Mouse (Mus musculus): ENCODE measurements around the gene Garem2. TPM values are rescaled to one million over a fixed set of nuclear protein-coding genes. Genes with fewer than 3 reads are reported as not detected.

Gene Garem2
- polyA plus RNA-seq, 1 experiment from 2014 or later, result 8.6 TPM

GRCm38 (mm10) chr5:30154013-30154412 is 49.1 kb downstream of the Garem2 start:
- H3K27ac ChIP-seq (ENCODE audit: low read depth, low read length), result no peak overlapping the region
- ATAC-seq, result no peak
- 23% methylated on average over 4 of the region's 4 CpGs for WGBS

GRCm38 (mm10) chr5:30154474-30155394 is 49.8 kb downstream of the Garem2 start, which contains the start of the genes Hadha and Hadhb:
TSS of gene Hadha (minus strand) at chr5:30155162.
TSS of gene Hadhb (plus strand) at chr5:30155248.
- no peaks in the 10 kb centered on the region for H3K27me3 ChIP-seq (replicated peaks; ENCODE audit: control insufficient read depth, insufficient read depth, low read length)
- peak within 1 kb of the TSS; percentile 78 for H3K9ac ChIP-seq (ENCODE audit: low read depth, low read length)
- H3K4me3 ChIP-seq (ENCODE audit: low read length), result peak within 1 kb of the TSS; percentile 63
- H3K36me3 ChIP-seq (ENCODE audit: control insufficient read depth, insufficient read depth, low read length), result no peaks in the 10 kb centered on the region
- H3K4me1 ChIP-seq (ENCODE audit: control insufficient read depth, insufficient read depth, low read depth, low read length), result peaks cover 21% of the 10 kb centered on the region
- H3K9me3 ChIP-seq (ENCODE audit: control insufficient read depth, low read length), result no peaks in the 10 kb centered on the region
- peak within 1 kb of the TSS; percentile 93 for H3K27ac ChIP-seq (ENCODE audit: low read depth, low read length)
- peak within 1 kb of the TSS; percentile 86 for H3K4me2 ChIP-seq (ENCODE audit: low read length)
- under 1% methylated on average over 44 of the region's 53 CpGs for WGBS
- ATAC-seq, result peak; percentile 93

More at GRCm38 (mm10) chr5:30154013-30154412, 49.1 kb downstream of the Garem2 start:
- Histone ChIP-seq H3K27me3 (replicated peaks; ENCODE audit: control insufficient read depth, insufficient read depth, low read length) (no peaks in the 10 kb centered on the region), H3K36me3 (ENCODE audit: control insufficient read depth, insufficient read depth, low read length) (no peaks in the 10 kb centered on the region), H3K4me2 (ENCODE audit: low read length) (peak overlapping the region; percentile 86), H3K9ac (ENCODE audit: low read depth, low read length) (peak overlapping the region; percentile 78), H3K4me1 (ENCODE audit: control insufficient read depth, insufficient read depth, low read depth, low read length) (peaks cover 21% of the 10 kb centered on the region), H3K9me3 (ENCODE audit: control insufficient read depth, low read length) (no peaks in the 10 kb centered on the region), H3K4me3 (ENCODE audit: low read length) (peak overlapping the region; percentile 63)

- WGBS, result 0% methylated on average over 31 of the region's 31 CpGs
- H3K9ac ChIP-seq (ENCODE audit: low read depth, low read length), result peak overlapping the region; percentile 78
- peak; percentile 72 for ATAC-seq
These were observed 50.4 kb downstream of the Garem2 start for GRCm38 (mm10) chr5:30155395-30155792.

DNA sequence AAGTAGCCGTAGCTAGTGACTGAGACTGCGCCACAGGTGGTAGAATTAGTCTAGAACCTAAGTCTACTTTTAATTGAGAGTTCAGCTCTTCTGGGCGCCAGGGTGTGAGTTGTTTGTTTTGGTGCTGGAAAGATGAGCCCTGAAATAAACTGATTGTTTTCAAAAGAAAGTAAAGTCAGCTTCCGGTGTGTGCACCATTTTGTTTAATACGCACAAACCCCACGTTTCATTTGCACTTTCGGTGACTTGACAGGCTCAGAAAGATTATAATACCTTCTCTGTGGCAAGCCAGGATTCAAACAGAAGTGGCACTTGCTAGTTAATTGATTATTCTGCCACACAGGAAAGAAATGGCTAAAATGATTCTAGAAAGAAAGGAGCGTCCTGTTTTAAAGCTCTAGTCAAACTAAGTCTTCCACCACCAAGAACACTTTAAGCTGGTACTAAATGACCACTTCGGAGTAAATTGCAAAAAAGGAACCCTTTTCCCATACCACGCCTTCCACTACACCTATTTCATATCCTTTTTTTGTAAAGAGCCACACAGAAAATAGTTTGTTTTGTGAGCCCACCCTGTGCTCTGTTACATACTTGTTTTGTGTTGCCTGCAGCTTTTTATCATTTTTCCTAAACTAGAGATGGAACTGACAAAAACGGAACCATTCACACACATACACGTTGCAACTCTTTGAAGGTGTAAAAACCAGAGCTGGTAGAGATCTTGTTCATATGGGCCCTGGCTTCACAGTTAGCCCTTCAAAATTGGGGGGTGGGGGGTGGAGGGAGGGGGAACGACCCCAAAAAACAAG is 51.1 kb downstream of the Garem2 start:
- H3K36me3 ChIP-seq (ENCODE audit: control insufficient read depth, insufficient read depth, low read length), result no peaks in the 10 kb centered on the region
- H3K4me1 ChIP-seq (ENCODE audit: control insufficient read depth, insufficient read depth, low read depth, low read length), result peaks cover 21% of the 10 kb centered on the region
- WGBS, result 37% methylated on average over 13 of the region's 13 CpGs
- no peak for ATAC-seq
- H3K27ac ChIP-seq (ENCODE audit: low read depth, low read length), result peak overlapping the region; percentile 93
- peak overlapping the region; percentile 78 for H3K9ac ChIP-seq (ENCODE audit: low read depth, low read length)
- H3K4me3 ChIP-seq (ENCODE audit: low read length), result peak overlapping the region; percentile 63
- peak overlapping the region; percentile 86 for H3K4me2 ChIP-seq (ENCODE audit: low read length)
- no peaks in the 10 kb centered on the region for H3K27me3 ChIP-seq (replicated peaks; ENCODE audit: control insufficient read depth, insufficient read depth, low read length)
- no peaks in the 10 kb centered on the region for H3K9me3 ChIP-seq (ENCODE audit: control insufficient read depth, low read length)

More at GRCm38 (mm10) chr5:30155395-30155792, 50.4 kb downstream of the Garem2 start:
- Histone ChIP-seq H3K36me3 (ENCODE audit: control insufficient read depth, insufficient read depth, low read length) (no peaks in the 10 kb centered on the region), H3K4me3 (ENCODE audit: low read length) (peak overlapping the region; percentile 63), H3K27me3 (replicated peaks; ENCODE audit: control insufficient read depth, insufficient read depth, low read length) (no peaks in the 10 kb centered on the region), H3K27ac (ENCODE audit: low read depth, low read length) (peak overlapping the region; percentile 93), H3K9me3 (ENCODE audit: control insufficient read depth, low read length) (no peaks in the 10 kb centered on the region), H3K4me1 (ENCODE audit: control insufficient read depth, insufficient read depth, low read depth, low read length) (peaks cover 21% of the 10 kb centered on the region), H3K4me2 (ENCODE audit: low read length) (peak overlapping the region; percentile 86)

DNA sequence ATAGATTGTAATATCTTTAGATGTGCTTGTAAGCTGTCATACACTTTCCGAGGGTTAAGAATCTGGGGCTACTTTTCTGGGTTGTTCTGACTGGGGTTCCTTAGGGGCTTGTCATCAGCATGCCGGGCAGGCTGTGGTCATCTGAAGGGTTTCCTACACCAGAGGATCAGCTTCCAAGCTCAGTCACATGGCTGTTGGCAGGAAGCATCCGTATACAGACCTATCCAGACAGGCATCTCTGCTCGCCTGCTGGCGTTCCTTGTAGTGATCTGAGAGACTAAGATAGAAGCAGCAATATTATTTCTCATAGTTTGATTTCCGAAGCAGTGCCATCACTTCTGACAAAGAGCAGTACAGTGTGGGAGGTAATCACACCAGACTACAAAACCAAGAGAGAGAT is 54.6 kb downstream of the Garem2 start:
- H3K4me1 ChIP-seq (ENCODE audit: control insufficient read depth, insufficient read depth, low read depth, low read length), result peaks cover 11% of the 10 kb centered on the region
- ATAC-seq, result no peak
- H3K36me3 ChIP-seq (ENCODE audit: control insufficient read depth, insufficient read depth, low read length), result no peaks in the 10 kb centered on the region
- no peak overlapping the region for H3K27ac ChIP-seq (ENCODE audit: low read depth, low read length)
- WGBS, result 86% methylated on average over 6 of the region's 6 CpGs
- H3K27me3 ChIP-seq (replicated peaks; ENCODE audit: control insufficient read depth, insufficient read depth, low read length), result no peaks in the 10 kb centered on the region
- H3K4me3 ChIP-seq (ENCODE audit: low read length), result no peak overlapping the region
- H3K9ac ChIP-seq (ENCODE audit: low read depth, low read length), result no peak overlapping the region
- H3K9me3 ChIP-seq (ENCODE audit: control insufficient read depth, low read length), result no peaks in the 10 kb centered on the region
- H3K4me2 ChIP-seq (ENCODE audit: low read length), result no peak overlapping the region

DNA sequence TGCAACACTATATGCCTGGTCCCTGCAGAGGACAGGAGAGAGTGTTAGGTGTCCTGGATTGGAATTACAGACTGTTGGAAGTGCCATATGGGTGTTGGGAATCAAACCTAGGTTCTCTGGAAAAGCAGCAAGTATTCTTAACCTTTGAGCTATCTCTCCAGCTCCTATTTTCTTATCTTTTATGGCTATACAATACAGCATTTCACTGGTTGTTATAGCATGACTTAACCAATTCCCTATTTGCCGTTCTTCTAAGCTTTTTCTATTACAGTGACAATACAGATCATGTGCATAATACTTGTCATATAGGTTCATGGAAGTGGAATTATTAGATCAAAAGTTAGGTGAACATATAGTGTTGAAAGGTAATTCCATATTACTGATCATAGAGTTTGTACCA is 56.9 kb downstream of the Garem2 start:
- Histone ChIP-seq H3K9me3 (ENCODE audit: control insufficient read depth, low read length) (no peaks in the 10 kb centered on the region), H3K4me3 (ENCODE audit: low read length) (no peak overlapping the region), H3K27ac (ENCODE audit: low read depth, low read length) (no peak overlapping the region), H3K36me3 (ENCODE audit: control insufficient read depth, insufficient read depth, low read length) (no peaks in the 10 kb centered on the region), H3K4me1 (ENCODE audit: control insufficient read depth, insufficient read depth, low read depth, low read length) (peaks cover 2% of the 10 kb centered on the region; the same call in 1 of the 2 replicates), H3K4me2 (ENCODE audit: low read length) (no peak overlapping the region), H3K27me3 (replicated peaks; ENCODE audit: control insufficient read depth, insufficient read depth, low read length) (no peaks in the 10 kb centered on the region), H3K9ac (ENCODE audit: low read depth, low read length) (no peak overlapping the region)
- ATAC-seq, result no peak
- WGBS, result 88% methylated on average over 1 of the region's 1 CpGs

GRCm38 (mm10) chr5:30162339-30162738 is 57.4 kb downstream of the Garem2 start:
- Histone ChIP-seq H3K4me2 (ENCODE audit: low read length) (no peak overlapping the region), H3K27ac (ENCODE audit: low read depth, low read length) (no peak overlapping the region), H3K9ac (ENCODE audit: low read depth, low read length) (no peak overlapping the region), H3K27me3 (replicated peaks; ENCODE audit: control insufficient read depth, insufficient read depth, low read length) (no peaks in the 10 kb centered on the region), H3K4me1 (ENCODE audit: control insufficient read depth, insufficient read depth, low read depth, low read length) (no peaks in the 10 kb centered on the region; the same call in 1 of the 2 replicates), H3K9me3 (ENCODE audit: control insufficient read depth, low read length) (no peaks in the 10 kb centered on the region), H3K4me3 (ENCODE audit: low read length) (no peak overlapping the region), H3K36me3 (ENCODE audit: control insufficient read depth, insufficient read depth, low read length) (no peaks in the 10 kb centered on the region)
- 88% methylated on average over 6 of the region's 6 CpGs for WGBS
- ATAC-seq, result no peak

DNA sequence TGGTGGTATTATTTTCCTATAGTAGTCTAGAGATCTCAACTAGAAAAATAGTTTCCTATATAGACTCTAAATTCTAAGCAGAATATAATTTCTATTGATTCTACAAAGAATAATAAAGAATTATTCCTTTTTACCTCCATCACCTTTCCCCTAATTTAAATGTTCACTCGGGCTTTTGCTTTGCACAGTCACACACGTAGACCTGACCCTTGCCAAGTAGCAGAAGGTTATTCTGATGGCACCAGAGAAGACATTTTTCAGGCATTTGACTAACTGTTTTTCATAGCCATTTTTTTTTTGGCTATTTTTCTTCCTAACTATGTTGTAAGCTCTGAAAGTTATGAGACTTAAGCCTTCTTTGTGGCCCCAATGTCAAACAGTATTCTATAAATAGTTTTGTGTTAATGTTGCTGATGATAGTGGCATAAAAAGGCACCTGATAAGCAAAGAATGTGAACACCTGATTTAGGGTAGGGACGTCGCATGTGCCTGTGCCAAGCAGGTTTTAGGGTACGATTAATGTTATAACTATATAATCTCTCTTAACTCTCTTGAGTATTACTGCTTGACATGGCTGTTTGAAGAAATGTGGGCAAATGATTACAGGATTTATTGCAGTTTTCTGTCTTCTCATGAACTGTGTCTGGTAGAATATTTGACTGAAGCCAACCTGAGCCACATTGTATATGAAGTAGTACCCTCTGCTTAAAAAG is 60.4 kb downstream of the Garem2 start:
- H3K4me2 ChIP-seq (ENCODE audit: low read length), result no peak overlapping the region
- ATAC-seq, result no peak
- no peaks in the 10 kb centered on the region for H3K27me3 ChIP-seq (replicated peaks; ENCODE audit: control insufficient read depth, insufficient read depth, low read length)
- H3K4me3 ChIP-seq (ENCODE audit: low read length), result no peak overlapping the region
- H3K27ac ChIP-seq (ENCODE audit: low read depth, low read length), result no peak overlapping the region
- no peaks in the 10 kb centered on the region for H3K4me1 ChIP-seq (ENCODE audit: control insufficient read depth, insufficient read depth, low read depth, low read length)
- no peak overlapping the region for H3K9ac ChIP-seq (ENCODE audit: low read depth, low read length)
- peaks cover 2% of the 10 kb centered on the region; the same call in 1 of the 2 replicates for H3K36me3 ChIP-seq (ENCODE audit: control insufficient read depth, insufficient read depth, low read length)
- H3K9me3 ChIP-seq (ENCODE audit: control insufficient read depth, low read length), result no peaks in the 10 kb centered on the region
- WGBS, result 93% methylated on average over 5 of the region's 5 CpGs
